ENCODE assay signal across 21 mouse cellular contexts in genomic region chr10:80698605-80699004, GRCm38 (mm10). TPM values are rescaled to one million over a fixed set of nuclear protein-coding genes. Genes with fewer than 3 reads are reported as not detected.
A peak's percentile ranks its signal among the peaks of the same experiment; 100 is the strongest.
DNase-seq lines count a peak whose midpoint lies in the region; ATAC-seq and TF ChIP-seq lines count a peak whose summit lies in the region.
"Had no signal": no experiment of that assay in that cellular context is flagged by ENCODE, and none has a peak within 500 bp of the region (broad histone marks: within the 10 kb centered on the region; RNA-seq: fewer than 3 reads in every experiment).

No protein-coding gene starts in this region.

- H3K4me3 ChIP-seq in forebrain, embryonic 10.5 days: peak overlapping the region; percentile 7; the same call in 1 of the 2 replicates
- H3K4me3 ChIP-seq in forebrain, embryonic 11.5 days (ENCODE audit: low read depth, low read length): no peak overlapping the region
- peak overlapping the region; percentile 86 for H3K4me3 ChIP-seq in megakaryocyte, embryonic 14.5 days (replicated peaks)
- H3K4me3 ChIP-seq in G1E (ENCODE audit: low read depth, low read length): peak overlapping the region; percentile 64; the same call in 1 of the 2 replicates
- H3K4me3 ChIP-seq in liver, embryonic 15.5 days (replicated peaks): peak overlapping the region; percentile 36
- H3K4me3 ChIP-seq in kidney, adult 2 months (ENCODE audit: insufficient read depth, low read depth, low read length): no peak overlapping the region
- H3K4me3 ChIP-seq: embryonic facial prominence, embryonic 12.5 days; gastrocnemius, adult 2 months; heart, embryonic 15.5 days; neural tube, embryonic 15.5 days had no signal

- no peak for TF ChIP-seq CTCF in G1E (IDR thresholded peaks at IDR 0.05; ENCODE audit: low read depth, low read length)
- TF ChIP-seq CTCF in kidney, adult 2 months (conservative IDR thresholded peaks at IDR 0.05; ENCODE audit: insufficient read depth, insufficient read length, low read depth, low read length): no peak

- H3K9ac ChIP-seq in forebrain, embryonic 11.5 days (ENCODE audit: low read length): no peak overlapping the region
- peak overlapping the region; percentile 52; the same call in 1 of the 2 replicates for H3K9ac ChIP-seq in liver, embryonic 15.5 days
- H3K9ac ChIP-seq: heart, embryonic 15.5 days; neural tube, embryonic 15.5 days had no signal

- no peaks in the 10 kb centered on the region for H3K27me3 ChIP-seq in forebrain, embryonic 10.5 days (ENCODE audit: poor library complexity, severe bottlenecking)
- H3K27me3 ChIP-seq in forebrain, embryonic 11.5 days (ENCODE audit: control insufficient read depth, insufficient read depth, low read length): no peaks in the 10 kb centered on the region
- no peaks in the 10 kb centered on the region for H3K27me3 ChIP-seq in megakaryocyte, embryonic 14.5 days (replicated peaks)
- no peaks in the 10 kb centered on the region for H3K27me3 ChIP-seq in G1E (ENCODE audit: insufficient read depth, low read length)
- no peaks in the 10 kb centered on the region for H3K27me3 ChIP-seq in liver, embryonic 15.5 days
- no peaks in the 10 kb centered on the region for H3K27me3 ChIP-seq in kidney, adult 2 months (replicated peaks; ENCODE audit: control insufficient read depth, insufficient read depth, low read length)
- H3K27me3 ChIP-seq: embryonic facial prominence, embryonic 12.5 days; heart, embryonic 15.5 days; neural tube, embryonic 15.5 days; Patski had no signal

- peaks cover 33% of the 10 kb centered on the region for H3K36me3 ChIP-seq in forebrain, embryonic 10.5 days (replicated peaks)
- H3K36me3 ChIP-seq in forebrain, embryonic 11.5 days (ENCODE audit: control insufficient read depth, insufficient read depth, low read length): no peaks in the 10 kb centered on the region
- H3K36me3 ChIP-seq in megakaryocyte, embryonic 14.5 days (replicated peaks; ENCODE audit: low read length): peaks cover 56% of the 10 kb centered on the region
- peaks cover 57% of the 10 kb centered on the region for H3K36me3 ChIP-seq in G1E (replicated peaks)
- H3K36me3 ChIP-seq in liver, embryonic 15.5 days (replicated peaks): peaks cover 19% of the 10 kb centered on the region
- no peaks in the 10 kb centered on the region for H3K36me3 ChIP-seq in kidney, adult 2 months (ENCODE audit: control insufficient read depth, insufficient read depth, low read length)
- H3K36me3 ChIP-seq: heart, embryonic 15.5 days had no signal

- H3K4me1 ChIP-seq in forebrain, embryonic 10.5 days: peaks cover 55% of the 10 kb centered on the region
- H3K4me1 ChIP-seq in forebrain, embryonic 11.5 days (replicated peaks; ENCODE audit: control insufficient read depth, insufficient read depth, low read length): peaks cover 9% of the 10 kb centered on the region
- H3K4me1 ChIP-seq in megakaryocyte, embryonic 14.5 days: peaks cover 86% of the 10 kb centered on the region
- H3K4me1 ChIP-seq in G1E (ENCODE audit: insufficient read depth, low read depth, low read length): peaks cover 87% of the 10 kb centered on the region
- peaks cover 100% of the 10 kb centered on the region for H3K4me1 ChIP-seq in liver, embryonic 15.5 days (replicated peaks)
- peaks cover 35% of the 10 kb centered on the region for H3K4me1 ChIP-seq in kidney, adult 2 months (ENCODE audit: control insufficient read depth, insufficient read depth, low read length)

- ATAC-seq in forebrain, embryonic 11.5 days (replicated peaks; ENCODE audit: low FRiP score): no peak
- no peak for ATAC-seq in megakaryocyte, adult 5-6 weeks (ENCODE audit: poor library complexity, severe bottlenecking)
- ATAC-seq in G1E (ENCODE audit: extremely low read depth, insufficient number of reproducible peaks, low FRiP score, poor library complexity, severe bottlenecking): no peak
- ATAC-seq in liver, embryonic 15.5 days (ENCODE audit: insufficient read depth): no peak
- ATAC-seq: forebrain, embryonic 14.5 days; midbrain, embryonic 16.5 days; Patski had no signal

- DNase-seq in forebrain, embryonic 10.5 days (ENCODE audit: extremely low spot score, low spot score): no peak
- DNase-seq in forebrain, embryonic 11.5 days (ENCODE audit: low spot score): no peak
- no peak for DNase-seq in G1E (ENCODE audit: low spot score)
- no peak for DNase-seq in ovary, postnatal 14 days (ENCODE audit: low spot score)
- no peak for DNase-seq in kidney, adult 2 months
- DNase-seq: cerebellum, postnatal 14 days; gastrocnemius, adult 2 months; kidney, adult 11 months; kidney, postnatal 36 days; layer of hippocampus, postnatal 36 days; lung, postnatal 36 days; right cerebral cortex, adult 18-20 months had no signal

- WGBS in forebrain, embryonic 10.5 days: 90% methylated on average over 9 of the region's 9 CpGs
- 92% methylated on average over 9 of the region's 9 CpGs for WGBS in forebrain, embryonic 11.5 days
- WGBS in liver, embryonic 15.5 days (ENCODE audit: insufficient replicate concordance): 54% methylated on average over 9 of the region's 9 CpGs
- 88% methylated on average over 9 of the region's 9 CpGs for WGBS in kidney, adult 2 months

- H3K4me2 ChIP-seq in forebrain, embryonic 11.5 days (ENCODE audit: low read depth, low read length, severe bottlenecking): no peak overlapping the region
- peak overlapping the region; percentile 95 for H3K4me2 ChIP-seq in liver, embryonic 15.5 days
- H3K4me2 ChIP-seq: embryonic facial prominence, embryonic 12.5 days; heart, embryonic 15.5 days; neural tube, embryonic 15.5 days had no signal

- peak overlapping the region; percentile 45 for H3K27ac ChIP-seq in forebrain, embryonic 10.5 days
- no peak overlapping the region for H3K27ac ChIP-seq in forebrain, embryonic 11.5 days (ENCODE audit: low read depth, low read length)
- H3K27ac ChIP-seq in liver, embryonic 15.5 days (replicated peaks): peak overlapping the region; percentile 91
- H3K27ac ChIP-seq in kidney, adult 2 months (ENCODE audit: insufficient read depth, low read depth, low read length): no peak overlapping the region
- H3K27ac ChIP-seq: embryonic facial prominence, embryonic 12.5 days; gastrocnemius, adult 2 months; heart, embryonic 15.5 days; neural tube, embryonic 15.5 days had no signal

- H3K9me3 ChIP-seq in forebrain, embryonic 10.5 days: no peaks in the 10 kb centered on the region
- no peaks in the 10 kb centered on the region for H3K9me3 ChIP-seq in forebrain, embryonic 11.5 days (ENCODE audit: control insufficient read depth, low read length)
- H3K9me3 ChIP-seq in megakaryocyte, embryonic 14.5 days: no peaks in the 10 kb centered on the region
- H3K9me3 ChIP-seq in G1E (replicated peaks): no peaks in the 10 kb centered on the region
- no peaks in the 10 kb centered on the region for H3K9me3 ChIP-seq in liver, embryonic 15.5 days (replicated peaks)
- H3K9me3 ChIP-seq: embryonic facial prominence, embryonic 12.5 days; heart, embryonic 15.5 days; neural tube, embryonic 15.5 days had no signal

- TF ChIP-seq POLR2A in kidney, adult 2 months (IDR thresholded peaks at IDR 0.05; ENCODE audit: low read depth, low read length): no peak

RNA-seq across cellular contexts. Expression of gene Mob3a, which starts 3.2 kb away (rescaled TPM):
- polyA plus RNA-seq in forebrain, embryonic 10.5 days (2016; fragmentation: Nextera tagmentation; extraction: Ambion mirVana): 53.9 and 54.7 TPM in 2 replicates
- 57.9 and 61.1 TPM in 2 replicates for polyA plus RNA-seq in forebrain, embryonic 11.5 days (2014; fragmentation: Nextera tagmentation; extraction: Ambion mirVana)
- polyA plus RNA-seq in megakaryocyte, embryonic 14.5 days (2012; ENCODE audit: insufficient read depth, low replicate concordance): 61.8 and 135 TPM in 2 replicates
- total RNA-seq in megakaryocyte, adult 5-6 weeks (2015): 61.8 and 72.0 TPM in 2 replicates
- 65.0 and 77.3 TPM in 2 replicates for total RNA-seq in megakaryocyte, adult 5-6 weeks (2017)
- 44.4 and 52.8 TPM in 2 replicates for total RNA-seq in G1E (2014; fragmentation: Nextera tagmentation)
- total RNA-seq in G1E (2017): 53.8 and 61.8 TPM in 2 replicates
- 45.8 and 54.2 TPM in 2 replicates for polyA plus RNA-seq in G1E (2012)
- polyA plus RNA-seq in liver, embryonic 15.5 days (2015; fragmentation: Nextera tagmentation; extraction: Ambion mirVana): 28.0 and 31.6 TPM in 2 replicates
- 14.3 and 19.5 TPM in 2 replicates for polyA plus RNA-seq in kidney, adult 2 months (2012; rRNA removed)

RNA-seq across cellular contexts. Expression of gene Izumo4, which starts 3.4 kb away (rescaled TPM):
- 7.7 and 10.9 TPM in 2 replicates for polyA plus RNA-seq in forebrain, embryonic 10.5 days (2016; fragmentation: Nextera tagmentation; extraction: Ambion mirVana)
- 4.8 and 7.2 TPM in 2 replicates for polyA plus RNA-seq in forebrain, embryonic 11.5 days (2014; fragmentation: Nextera tagmentation; extraction: Ambion mirVana)
- polyA plus RNA-seq in megakaryocyte, embryonic 14.5 days (2012; ENCODE audit: insufficient read depth, low replicate concordance): 19.4 and 27.8 TPM in 2 replicates
- 11.3 and 14.2 TPM in 2 replicates for total RNA-seq in megakaryocyte, adult 5-6 weeks (2015)
- 4.4 and 6.6 TPM in 2 replicates for total RNA-seq in megakaryocyte, adult 5-6 weeks (2017)
- total RNA-seq in G1E (2014; fragmentation: Nextera tagmentation) (2.3 and 7.4 TPM in 2 replicates), G1E (2017) (5.9 and 10.3 TPM in 2 replicates)
- polyA plus RNA-seq in G1E (2012): 7.5 and 8.2 TPM in 2 replicates
- 7.1 and 8.1 TPM in 2 replicates for polyA plus RNA-seq in liver, embryonic 15.5 days (2015; fragmentation: Nextera tagmentation; extraction: Ambion mirVana)
- polyA plus RNA-seq in kidney, adult 2 months (2012; rRNA removed): 36.8 and 39.5 TPM in 2 replicates

RNA-seq across cellular contexts. Expression of gene Mknk2, which starts 20.7 kb away (rescaled TPM):
- 91.0 and 100 TPM in 2 replicates for polyA plus RNA-seq in forebrain, embryonic 10.5 days (2016; fragmentation: Nextera tagmentation; extraction: Ambion mirVana)
- 85.1 and 87.0 TPM in 2 replicates for polyA plus RNA-seq in forebrain, embryonic 11.5 days (2014; fragmentation: Nextera tagmentation; extraction: Ambion mirVana)
- polyA plus RNA-seq in megakaryocyte, embryonic 14.5 days (2012; ENCODE audit: insufficient read depth, low replicate concordance): 472 and 996 TPM in 2 replicates
- 53.5 and 61.1 TPM in 2 replicates for total RNA-seq in megakaryocyte, adult 5-6 weeks (2015)
- 63.3 and 74.8 TPM in 2 replicates for total RNA-seq in megakaryocyte, adult 5-6 weeks (2017)
- 127 and 140 TPM in 2 replicates for total RNA-seq in G1E (2014; fragmentation: Nextera tagmentation)
- total RNA-seq in G1E (2017): 70.4 and 72.2 TPM in 2 replicates
- 455 and 521 TPM in 2 replicates for polyA plus RNA-seq in G1E (2012)
- 74.9 and 84.6 TPM in 2 replicates for polyA plus RNA-seq in liver, embryonic 15.5 days (2015; fragmentation: Nextera tagmentation; extraction: Ambion mirVana)
- polyA plus RNA-seq in kidney, adult 2 months (2012; rRNA removed): 163 and 210 TPM in 2 replicates

RNA-seq across cellular contexts. Expression of gene Btbd2, which starts 41.7 kb away (rescaled TPM):
- polyA plus RNA-seq in forebrain, embryonic 10.5 days (2016; fragmentation: Nextera tagmentation; extraction: Ambion mirVana): 71.6 and 78.1 TPM in 2 replicates
- polyA plus RNA-seq in forebrain, embryonic 11.5 days (2014; fragmentation: Nextera tagmentation; extraction: Ambion mirVana): 78.3 and 97.3 TPM in 2 replicates
- 91.6 and 121 TPM in 2 replicates for polyA plus RNA-seq in megakaryocyte, embryonic 14.5 days (2012; ENCODE audit: insufficient read depth, low replicate concordance)
- total RNA-seq in megakaryocyte, adult 5-6 weeks (2015): 8.4 and 10.3 TPM in 2 replicates
- 16.5 and 30.1 TPM in 2 replicates for total RNA-seq in megakaryocyte, adult 5-6 weeks (2017)
- 11.1 and 19.7 TPM in 2 replicates for total RNA-seq in G1E (2014; fragmentation: Nextera tagmentation)
- total RNA-seq in G1E (2017): 17.9 and 19.2 TPM in 2 replicates
- 96.3 and 102 TPM in 2 replicates for polyA plus RNA-seq in G1E (2012)
- 14.4 and 15.9 TPM in 2 replicates for polyA plus RNA-seq in liver, embryonic 15.5 days (2015; fragmentation: Nextera tagmentation; extraction: Ambion mirVana)
- polyA plus RNA-seq in kidney, adult 2 months (2012; rRNA removed): 77.7 and 80.7 TPM in 2 replicates

RNA-seq across cellular contexts. Expression of gene Ap3d1, which starts 43.5 kb away (rescaled TPM):
- polyA plus RNA-seq in forebrain, embryonic 10.5 days (2016; fragmentation: Nextera tagmentation; extraction: Ambion mirVana): 58.2 and 58.7 TPM in 2 replicates
- polyA plus RNA-seq in forebrain, embryonic 11.5 days (2014; fragmentation: Nextera tagmentation; extraction: Ambion mirVana): 84.2 and 86.3 TPM in 2 replicates
- 10.9 and 24.8 TPM in 2 replicates for polyA plus RNA-seq in megakaryocyte, embryonic 14.5 days (2012; ENCODE audit: insufficient read depth, low replicate concordance)
- total RNA-seq in megakaryocyte, adult 5-6 weeks (2015): 42.6 and 52.4 TPM in 2 replicates
- total RNA-seq in megakaryocyte, adult 5-6 weeks (2017): 48.6 and 62.0 TPM in 2 replicates
- total RNA-seq in G1E (2014; fragmentation: Nextera tagmentation) (121 and 133 TPM in 2 replicates), G1E (2017) (72.3 and 88.3 TPM in 2 replicates)
- polyA plus RNA-seq in G1E (2012): 37.4 and 39.4 TPM in 2 replicates
- polyA plus RNA-seq in liver, embryonic 15.5 days (2015; fragmentation: Nextera tagmentation; extraction: Ambion mirVana): 20.2 and 21.8 TPM in 2 replicates
- 87.7 and 105 TPM in 2 replicates for polyA plus RNA-seq in kidney, adult 2 months (2012; rRNA removed)

Comparison
In these comparisons a context has a peak if more than half of its experiments do, and no peak if none do; other contexts are left out.
1. H3K27ac ChIP-seq: peak in forebrain, embryonic 10.5 days (single experiment) and liver, embryonic 15.5 days (single experiment); none in forebrain, embryonic 11.5 days (single experiment) and kidney, adult 2 months (single experiment).
2. H3K4me3 ChIP-seq: peak in forebrain, embryonic 10.5 days (single experiment), megakaryocyte, embryonic 14.5 days (single experiment), G1E (single experiment) and liver, embryonic 15.5 days (single experiment); none in forebrain, embryonic 11.5 days (single experiment) and kidney, adult 2 months (single experiment).